Mouse (Mus musculus) thymus, adult 2 months (tissue): ENCODE measurements around the gene Cdc42ep1. TPM values are rescaled to one million over a fixed set of nuclear protein-coding genes. Genes with fewer than 3 reads are reported as not detected.
A peak's percentile ranks its signal among the peaks of the same experiment; 100 is the strongest.

Source experiments
- DNase-seq: peaks from one replicate; pipeline ENCODE4 v3.0.0; 2021
- H3K27ac ChIP-seq: fragments of 200-500 bp; 2 replicates; pipeline ENCODE4 v1.5.1; 2012; ENCODE audit warnings: low read length, control low read depth; ENCODE audit not compliant: control insufficient read depth, insufficient read depth
- H3K27me3 ChIP-seq: fragments of 200-500 bp; 2 replicates; pipeline ENCODE4 v1.6.1; 2012; ENCODE audit warnings: mild to moderate bottlenecking, low read length, moderate library complexity, mixed read lengths; ENCODE audit not compliant: control insufficient read depth, insufficient read depth
- H3K36me3 ChIP-seq: fragments of 200-500 bp; 2 replicates; pipeline ENCODE4 v1.6.1; 2012; ENCODE audit warnings: mild to moderate bottlenecking, low read length, moderate library complexity; ENCODE audit not compliant: control insufficient read depth, insufficient read depth
- H3K4me1 ChIP-seq: fragments of 200-500 bp; replicated peaks from 2 replicates; pipeline ENCODE4 v1.6.1; 2012; ENCODE audit warnings: low read length; ENCODE audit not compliant: control insufficient read depth, insufficient read depth
- H3K4me3 ChIP-seq: fragments of 200-500 bp; 2 replicates; pipeline ENCODE4 v1.5.1; 2012; ENCODE audit warnings: mild to moderate bottlenecking, low read length, control low read depth, moderate library complexity; ENCODE audit not compliant: control insufficient read depth, insufficient read depth
- CTCF ChIP-seq: fragments of 200-500 bp; IDR thresholded peaks from 2 replicates; pipeline ENCODE4 v1.5.1; 2012; ENCODE audit warnings: mild to moderate bottlenecking, control low read depth, low read length, moderate library complexity, borderline replicate concordance; ENCODE audit not compliant: control insufficient read depth, poor library complexity, insufficient read depth; ENCODE audit errors: extremely low read depth
- POLR2A ChIP-seq: fragments of 200-500 bp; IDR thresholded peaks from 2 replicates; pipeline ENCODE4 v1.6.1; 2012; ENCODE audit warnings: mild to moderate bottlenecking, low read length, control low read depth, moderate library complexity; ENCODE audit not compliant: control insufficient read depth, poor library complexity, insufficient read depth; ENCODE audit errors: extremely low read depth
- WGBS: fragments of 180-500 bp; shearing (Covaris S2); methylation state at CpG from one replicate; pipeline ENCODE4 v1.1.7; 2018; 5-methylcytosine and 5-hydroxymethylcytosine counted together
- polyA plus RNA-seq: library from polyadenylated mRNA; depleted of rRNA; stranded (reverse); fragments of >200 nt; gene quantifications from 2 replicates; pipeline ENCODE4 v1.2.3, GENCODE M21; 2012; rRNA removed

Cdc42ep1 gene
- polyA plus RNA-seq, 1 experiment: 12.5 TPM

DNA sequence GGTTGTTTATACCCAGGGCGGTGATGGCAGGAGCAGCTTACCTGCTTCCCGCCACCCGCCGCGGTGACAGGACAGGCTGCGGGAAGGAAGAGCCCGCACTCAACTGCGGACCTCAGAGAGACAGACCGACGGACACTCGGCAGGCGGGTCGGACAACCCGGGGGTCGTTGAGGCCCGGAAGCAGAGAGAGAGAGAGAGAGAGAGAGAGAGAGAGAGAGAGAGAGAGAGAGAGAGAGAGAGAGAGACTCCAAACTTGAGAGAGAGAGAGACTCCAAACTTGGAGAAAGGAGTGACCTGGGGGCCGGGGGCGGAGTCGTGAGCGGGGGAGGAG, 57.0 kb downstream of the Cdc42ep1 start, which contains the start of gene Gm49510:
Gene Gm49510, plus strand, starts transcription at position 259 of the 331 bp plus-strand sequence.
- H3K36me3 ChIP-seq: peaks cover 2% of the 10 kb centered on the region
- WGBS: 2% methylated on average over 20 of the region's 20 CpGs
- H3K27ac ChIP-seq: peak within 1 kb of the TSS; percentile 92
- no peaks in the 10 kb centered on the region for H3K27me3 ChIP-seq
- peak within 1 kb of the TSS; percentile 87 for H3K4me3 ChIP-seq
- TF ChIP-seq CTCF (no peak), POLR2A (no peak)
- H3K4me1 ChIP-seq: peaks cover 65% of the 10 kb centered on the region
- DNase-seq: no peak

DNA sequence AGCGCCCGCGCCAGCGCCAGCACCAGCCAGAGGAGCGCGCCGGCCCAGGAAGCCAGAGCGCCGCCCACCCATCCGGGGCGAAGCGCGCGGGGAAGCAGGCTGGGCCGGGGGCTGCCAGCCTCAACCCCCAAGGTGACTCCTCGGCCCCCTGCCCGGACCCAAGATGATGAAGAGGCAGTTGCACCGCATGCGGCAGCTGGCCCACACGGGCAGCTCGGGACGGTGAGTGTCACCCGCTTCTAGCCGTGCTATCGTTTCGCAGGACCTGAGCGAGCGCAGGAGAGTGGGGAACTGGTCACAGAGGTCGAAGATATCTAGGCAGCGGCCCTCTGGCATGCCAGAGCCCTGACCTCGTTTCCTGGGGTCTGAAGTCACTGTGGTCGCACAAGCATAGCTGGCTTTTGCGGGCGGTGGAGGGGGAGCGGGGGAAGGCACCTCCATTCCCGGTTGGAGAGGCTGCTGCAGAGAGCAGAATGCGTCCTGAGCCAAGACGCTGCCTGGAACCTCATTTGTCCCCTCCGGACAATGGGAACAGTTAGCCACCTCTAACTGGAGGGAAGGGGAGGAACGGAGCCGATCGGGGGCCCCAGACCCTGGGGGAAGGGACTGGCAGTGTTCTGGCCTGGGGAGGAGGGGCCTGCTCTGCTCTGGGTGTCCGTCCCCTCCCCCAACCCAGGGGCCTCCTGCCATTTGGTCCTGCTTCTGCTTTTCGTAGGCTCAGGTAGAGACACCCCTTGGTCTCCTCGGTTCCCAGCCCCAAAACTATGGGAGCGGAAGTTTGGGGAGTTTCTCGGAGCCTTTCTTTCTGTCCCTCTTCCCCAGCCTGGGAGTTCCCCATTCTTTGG, 57.5 kb downstream of the Cdc42ep1 start, which contains the start of gene Sh3bp1:
Gene Sh3bp1, plus strand, starts transcription at position 29 of the 845 bp plus-strand sequence.
- Histone ChIP-seq H3K27ac (peak within 1 kb of the TSS; percentile 92), H3K4me3 (peak within 1 kb of the TSS; percentile 87), H3K4me1 (peaks cover 59% of the 10 kb centered on the region), H3K27me3 (no peaks in the 10 kb centered on the region), H3K36me3 (peaks cover 8% of the 10 kb centered on the region)
- under 1% methylated on average over 47 of the region's 47 CpGs for WGBS
- DNase-seq: peak; percentile 83
- TF ChIP-seq POLR2A (peak; percentile 83), CTCF (no peak)

Other genes starting within 250 kb of the Cdc42ep1 start
- gene Cyth4, start 245.6 kb upstream of the Cdc42ep1 start, polyA plus RNA-seq: 81.1 and 83.6 TPM in 2 replicates
- gene Elfn2, start 123.9 kb upstream of the Cdc42ep1 start, polyA plus RNA-seq: 4.7 and 8.4 TPM in 2 replicates
- 97.5 and 110 TPM in 2 replicates for gene Mfng, start 69.1 kb upstream of the Cdc42ep1 start, polyA plus RNA-seq
- gene Card10, start 39.6 kb upstream of the Cdc42ep1 start, polyA plus RNA-seq: 12.6 and 13.0 TPM in 2 replicates
- 2.9 and 4.8 TPM in 2 replicates for gene Lgals2, start 12.9 kb downstream of the Cdc42ep1 start, polyA plus RNA-seq
- 137 and 155 TPM in 2 replicates for gene Gga1, start 34.6 kb downstream of the Cdc42ep1 start, polyA plus RNA-seq
- gene Gm49510, start 57.0 kb downstream of the Cdc42ep1 start, polyA plus RNA-seq: 0.08 and 0.14 TPM in 2 replicates
- 371 and 412 TPM in 2 replicates for gene Sh3bp1, start 57.1 kb downstream of the Cdc42ep1 start, polyA plus RNA-seq
- gene Pdxp, start 71.3 kb downstream of the Cdc42ep1 start, polyA plus RNA-seq: 72.0 and 94.8 TPM in 2 replicates
- gene Lgals1, start 84.1 kb downstream of the Cdc42ep1 start, polyA plus RNA-seq: 359 and 428 TPM in 2 replicates
- gene Nol12, start 92.3 kb downstream of the Cdc42ep1 start, polyA plus RNA-seq: 26.8 and 27.9 TPM in 2 replicates
- 52.2 and 70.7 TPM in 2 replicates for gene Triobp, start 105.1 kb downstream of the Cdc42ep1 start, polyA plus RNA-seq
- 35.7 and 52.0 TPM in 2 replicates for gene H1f0, start 185.8 kb downstream of the Cdc42ep1 start, polyA plus RNA-seq
- 0.71 and 1.6 TPM in 2 replicates for gene Galr3, start 199.3 kb downstream of the Cdc42ep1 start, polyA plus RNA-seq
- 171 and 181 TPM in 2 replicates for gene Ankrd54, start 220.3 kb downstream of the Cdc42ep1 start, polyA plus RNA-seq
- 205 and 212 TPM in 2 replicates for gene Eif3l, start 232.6 kb downstream of the Cdc42ep1 start, polyA plus RNA-seq